Mouse (Mus musculus) midbrain, postnatal 0 days (tissue): Measurements from ENCODE around the gene Pde10a. TPM values are rescaled to one million over a fixed set of nuclear protein-coding genes. Genes with fewer than 3 reads are reported as not detected.
"Not testable (repeated sequence)": the region's sequence is repeated elsewhere in the genome, so short reads cannot be mapped to it uniquely, and the experiment has no call there.

Experiments used
- ATAC-seq: fragments of 200-750 bp; cut with Nextera tagmentation; 2 replicates; pipeline ENCODE4 v1.8.0; 2017; ENCODE audit warnings: moderate number of reproducible peaks, mild to moderate bottlenecking, moderate TSS enrichment, moderate library complexity; ENCODE audit not compliant: low FRiP score
- DNase-seq: peaks from one replicate; pipeline ENCODE4 v3.0.0-alpha.2; 2015; ENCODE audit warnings: low spot score
- H3K27ac ChIP-seq: fragments of 300-500 bp; sonication (generic); 2 replicates; pipeline ENCODE4 v1.5.1; 2014; ENCODE audit warnings: low read depth, mild to moderate bottlenecking, low read length, mixed read lengths
- H3K27me3 ChIP-seq: fragments of 300-500 bp; sonication (generic); 2 replicates; pipeline ENCODE4 v1.6.1; 2014; ENCODE audit warnings: low read length, control low read depth, mixed read lengths; ENCODE audit not compliant: insufficient read depth
- H3K36me3 ChIP-seq: fragments of 300-500 bp; sonication (generic); 2 replicates; pipeline ENCODE4 v1.6.1; 2014; ENCODE audit warnings: low read length, control low read depth, mixed read lengths; ENCODE audit not compliant: insufficient read depth
- H3K4me1 ChIP-seq: fragments of 300-500 bp; sonication (generic); 2 replicates; pipeline ENCODE4 v1.6.1; 2014; ENCODE audit warnings: mild to moderate bottlenecking, control low read depth, antibody characterized with exemption, low read length, mixed read lengths; ENCODE audit not compliant: insufficient read depth
- H3K4me2 ChIP-seq: fragments of 300-500 bp; sonication (generic); 2 replicates; pipeline ENCODE4 v1.6.1; 2014; ENCODE audit warnings: low read depth, mild to moderate bottlenecking, low read length, mixed read lengths; ENCODE audit not compliant: poor library complexity, severe bottlenecking
- H3K4me3 ChIP-seq: fragments of 300-500 bp; sonication (generic); 2 replicates; pipeline ENCODE4 v1.5.1; 2014; ENCODE audit warnings: low read depth, mild to moderate bottlenecking, low read length, moderate library complexity
- H3K9ac ChIP-seq: fragments of 300-500 bp; sonication (generic); replicated peaks from 2 replicates; pipeline ENCODE4 v1.6.1; 2014; ENCODE audit warnings: mild to moderate bottlenecking, low read length, moderate library complexity, mixed read lengths; ENCODE audit not compliant: poor library complexity, severe bottlenecking
- H3K9me3 ChIP-seq: fragments of 300-500 bp; sonication (generic); 2 replicates; pipeline ENCODE4 v1.6.1; 2016; ENCODE audit warnings: low read length, control low read depth
- CTCF ChIP-seq: IDR thresholded peaks from 2 replicates; pipeline ENCODE4 v1.5.1; 2016; ENCODE audit warnings: antibody characterized with exemption, mild to moderate bottlenecking
- WGBS: fragments of 180-500 bp; shearing (Covaris S2); extraction: QIAGEN DNeasy Blood & Tissue Kit; methylation state at CpG from one replicate; pipeline ENCODE4 v1.1.7; 2014; 5-methylcytosine and 5-hydroxymethylcytosine counted together
- polyA plus RNA-seq: library from polyadenylated mRNA; unstranded; fragments of >200 nt; fragmentation: Nextera tagmentation; extraction: Ambion mirVana; gene quantifications from 2 replicates; pipeline ENCODE4 v1.2.1, GENCODE M21; 2015
- total RNA-seq: library from RNA; depleted of rRNA; stranded (reverse); fragments of >200 nt; gene quantifications from 2 replicates; pipeline ENCODE4 v1.2.3, GENCODE M21; 2014

Gene Pde10a
- total and polyA plus RNA-seq, 2 experiments from 2014 or later, result 8.6 to 40.3 TPM

DNA sequence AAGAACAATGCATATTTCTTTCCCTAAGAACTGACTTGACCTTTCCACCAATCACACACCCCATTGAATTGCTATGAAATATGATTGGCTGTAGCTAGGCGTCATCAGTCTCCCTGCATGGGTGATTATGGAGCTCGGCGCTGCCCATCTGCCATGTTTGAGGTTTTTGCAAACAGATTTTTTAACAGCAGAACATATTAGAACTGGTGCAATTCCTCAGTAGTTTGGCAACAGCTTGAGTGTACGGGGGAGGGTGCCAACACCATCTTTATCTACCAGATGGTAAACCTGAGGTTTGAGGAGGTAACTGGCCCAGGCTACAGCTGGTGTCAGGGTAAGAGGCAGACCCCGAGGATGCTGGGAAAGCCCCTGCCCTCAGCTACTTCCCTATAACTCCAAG lies 177.3 kb downstream of the Pde10a start:
- H3K9me3 ChIP-seq, result no peaks in the 10 kb centered on the region
- no peak overlapping the region for H3K4me2 ChIP-seq
- H3K27ac ChIP-seq, result no peak overlapping the region
- H3K4me3 ChIP-seq, result no peak overlapping the region
- no peaks in the 10 kb centered on the region for H3K27me3 ChIP-seq
- DNase-seq, result peak; percentile 39
- ATAC-seq, result no peak
- 94% methylated on average over 5 of the region's 5 CpGs for WGBS
- no peaks in the 10 kb centered on the region for H3K4me1 ChIP-seq
- TF ChIP-seq CTCF, result no peak
- no peaks in the 10 kb centered on the region for H3K36me3 ChIP-seq
- no peak overlapping the region for H3K9ac ChIP-seq

DNA sequence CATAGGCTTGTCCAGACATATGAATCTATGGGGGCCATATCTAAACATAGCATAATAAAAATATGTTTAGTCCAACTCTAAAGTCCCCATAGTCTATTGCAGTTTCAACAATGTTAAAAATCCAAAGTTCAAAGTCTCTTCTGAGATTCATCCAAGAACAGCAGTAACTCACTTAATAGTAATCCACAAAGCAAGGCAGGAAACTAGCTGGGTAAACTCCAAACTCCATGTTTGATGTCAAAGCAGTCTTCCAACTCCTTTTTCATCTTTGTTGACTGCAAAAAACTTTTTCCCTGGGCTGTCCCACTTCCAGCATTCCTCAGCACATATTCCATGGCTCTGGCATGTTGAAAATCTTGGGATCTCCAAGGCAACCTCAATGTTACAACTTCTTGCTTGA lies 182.8 kb downstream of the Pde10a start:
- ATAC-seq (no peak), DNase-seq (no peak)
- no peak for TF ChIP-seq CTCF
- no peak overlapping the region for H3K9ac ChIP-seq
- no peaks in the 10 kb centered on the region for H3K4me1 ChIP-seq
- H3K27me3 ChIP-seq, result no peaks in the 10 kb centered on the region
- no peak overlapping the region for H3K4me3 ChIP-seq
- H3K4me2 ChIP-seq, result no peak overlapping the region
- no peak overlapping the region for H3K27ac ChIP-seq
- H3K36me3 ChIP-seq, result no peaks in the 10 kb centered on the region
- H3K9me3 ChIP-seq, result no peaks in the 10 kb centered on the region

DNA sequence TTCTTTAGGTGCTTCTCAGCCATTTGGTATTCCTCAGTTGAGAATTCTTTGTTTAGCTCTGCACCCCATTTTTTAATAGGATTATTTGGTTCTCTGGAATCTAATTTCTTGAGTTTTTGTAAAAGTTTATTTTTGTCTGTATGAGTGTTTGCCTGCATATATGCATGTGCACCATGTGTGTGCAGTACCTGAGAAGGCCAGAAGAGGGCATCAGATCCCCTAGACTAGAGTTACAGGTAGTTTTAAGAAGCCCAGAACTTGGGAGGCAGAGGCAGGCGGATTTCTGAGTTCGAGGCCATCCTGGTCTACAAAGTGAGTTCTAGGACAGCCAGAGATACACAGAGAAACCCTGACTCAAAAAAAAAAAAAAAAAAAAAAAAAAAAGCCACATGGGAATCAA lies 187.6 kb downstream of the Pde10a start:
- peak; percentile 22 for TF ChIP-seq CTCF
- not testable (repeated sequence) for H3K9ac ChIP-seq, H3K36me3 ChIP-seq, DNase-seq, ATAC-seq, H3K27me3 ChIP-seq, H3K4me2 ChIP-seq, H3K4me3 ChIP-seq, H3K4me1 ChIP-seq, H3K27ac ChIP-seq, H3K9me3 ChIP-seq
- WGBS, result 86% methylated on average over 2 of the region's 2 CpGs

DNA sequence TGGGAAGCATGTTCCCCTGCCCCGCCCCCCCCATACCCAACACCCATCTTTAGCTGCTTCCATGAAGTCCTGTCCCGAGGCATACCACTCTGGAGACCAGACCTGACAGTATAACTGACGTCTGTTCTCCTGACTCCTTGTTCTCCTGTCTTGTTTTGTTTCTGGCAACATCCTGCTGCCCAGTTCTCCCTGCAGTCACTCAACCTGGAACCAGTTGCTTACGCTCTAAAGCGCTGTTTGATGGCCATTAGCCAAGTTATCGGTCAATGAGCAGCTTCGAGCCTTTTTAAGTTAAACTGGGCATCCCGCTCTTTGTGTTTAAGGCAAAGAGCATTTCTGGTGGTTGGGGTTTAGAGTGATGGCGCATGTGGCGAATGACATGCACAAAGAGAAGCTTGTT lies 195.8 kb downstream of the Pde10a start:
- H3K4me2 ChIP-seq, result no peak overlapping the region
- no peak overlapping the region for H3K4me3 ChIP-seq
- no peaks in the 10 kb centered on the region for H3K36me3 ChIP-seq
- no peak overlapping the region for H3K9ac ChIP-seq
- H3K27me3 ChIP-seq, result no peaks in the 10 kb centered on the region
- WGBS, result 65% methylated on average over 10 of the region's 10 CpGs
- no peaks in the 10 kb centered on the region for H3K9me3 ChIP-seq
- ATAC-seq (no peak), DNase-seq (peak; percentile 10)
- H3K27ac ChIP-seq, result no peak overlapping the region
- H3K4me1 ChIP-seq, result no peaks in the 10 kb centered on the region
- no peak for TF ChIP-seq CTCF

DNA sequence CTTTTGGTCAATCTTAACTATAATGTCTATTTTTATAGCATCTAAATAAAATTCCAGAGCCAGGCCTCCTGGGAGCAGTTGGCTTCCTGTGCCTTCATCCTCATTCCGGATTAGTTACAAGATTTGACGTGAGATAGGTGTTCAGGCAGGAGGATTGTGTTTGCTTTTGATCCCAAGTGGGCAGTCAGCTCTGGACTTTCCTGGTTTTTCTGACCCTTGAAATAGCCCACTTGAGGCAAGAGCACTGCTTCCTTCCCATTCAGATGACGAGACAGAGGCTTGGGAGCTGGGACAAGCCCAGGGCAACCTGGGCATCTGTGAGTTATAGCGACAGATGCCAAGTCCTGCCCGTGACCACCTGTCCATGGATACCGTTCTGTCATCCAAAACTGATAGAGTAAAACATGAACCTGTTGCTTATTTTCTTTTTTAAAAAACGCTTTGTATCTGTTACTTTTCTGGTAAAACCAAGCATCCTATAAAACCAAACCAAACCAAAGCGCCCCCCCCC lies 199.3 kb downstream of the Pde10a start:
- no peaks in the 10 kb centered on the region for H3K9me3 ChIP-seq
- H3K4me2 ChIP-seq, result no peak overlapping the region
- H3K9ac ChIP-seq, result no peak overlapping the region
- no peak overlapping the region for H3K4me3 ChIP-seq
- whole genome bisulfite sequencing, result 86% methylated on average over 8 of the region's 8 CpGs
- ATAC-seq (no peak), DNase-seq (no peak)
- H3K4me1 ChIP-seq, result no peaks in the 10 kb centered on the region
- no peak overlapping the region for H3K27ac ChIP-seq
- TF ChIP-seq CTCF, result no peak
- H3K27me3 ChIP-seq, result no peaks in the 10 kb centered on the region
- no peaks in the 10 kb centered on the region for H3K36me3 ChIP-seq

DNA sequence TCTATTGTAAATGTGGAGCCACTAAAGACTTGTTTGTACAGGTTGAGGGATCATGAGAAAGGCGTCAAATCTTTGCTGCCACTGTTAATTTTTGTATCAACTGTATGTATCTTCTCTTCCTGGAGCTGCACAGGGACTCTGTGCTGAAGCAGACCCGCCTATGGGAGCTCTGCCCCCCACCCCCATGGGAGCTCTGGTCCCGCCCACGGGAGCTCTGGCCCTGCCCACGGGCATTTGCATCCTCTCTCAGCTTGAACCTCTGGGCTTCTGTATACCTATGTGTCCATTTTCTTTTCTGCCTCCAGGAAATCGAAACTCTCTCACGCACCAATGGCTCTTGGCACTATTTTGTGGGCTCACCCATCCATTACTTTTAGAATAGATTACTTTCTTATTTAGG lies 203.5 kb downstream of the Pde10a start:
- no peaks in the 10 kb centered on the region for H3K27me3 ChIP-seq
- no peaks in the 10 kb centered on the region for H3K36me3 ChIP-seq
- no peak for TF ChIP-seq CTCF
- DNase-seq, result no peak
- H3K4me2 ChIP-seq, result no peak overlapping the region
- WGBS, result 48% methylated on average over 7 of the region's 7 CpGs
- no peaks in the 10 kb centered on the region for H3K9me3 ChIP-seq
- no peak for ATAC-seq
- no peak overlapping the region for H3K27ac ChIP-seq
- H3K4me3 ChIP-seq, result no peak overlapping the region
- H3K9ac ChIP-seq, result no peak overlapping the region
- H3K4me1 ChIP-seq, result no peaks in the 10 kb centered on the region

DNA sequence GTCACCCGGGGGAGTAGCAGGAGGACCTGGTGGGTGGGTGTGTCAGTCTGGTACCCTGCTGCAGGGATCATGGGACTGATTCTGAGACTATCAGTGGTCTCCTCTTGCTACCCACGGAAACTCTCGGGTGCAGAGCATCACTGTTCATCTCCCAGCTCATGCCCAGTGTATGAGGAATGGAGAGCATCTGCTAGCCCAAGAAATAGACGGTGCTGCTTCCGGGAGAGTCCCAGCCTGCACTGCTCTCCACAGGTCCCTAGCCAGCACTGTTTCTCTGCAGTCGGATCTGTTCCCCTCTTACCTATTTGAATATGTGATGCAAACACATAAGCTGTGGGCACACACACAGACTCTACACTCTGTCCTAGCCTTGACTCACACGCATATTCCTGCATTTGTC lies 204.6 kb downstream of the Pde10a start:
- H3K4me1 ChIP-seq, result no peaks in the 10 kb centered on the region
- H3K36me3 ChIP-seq, result no peaks in the 10 kb centered on the region
- H3K4me3 ChIP-seq, result no peak overlapping the region
- H3K27me3 ChIP-seq, result no peaks in the 10 kb centered on the region
- TF ChIP-seq CTCF, result no peak
- DNase-seq, result no peak
- no peak overlapping the region for H3K27ac ChIP-seq
- no peak overlapping the region for H3K9ac ChIP-seq
- no peaks in the 10 kb centered on the region for H3K9me3 ChIP-seq
- H3K4me2 ChIP-seq, result no peak overlapping the region
- 81% methylated on average over 7 of the region's 7 CpGs for WGBS
- no peak for ATAC-seq
